Mouse (Mus musculus) E14TG2a.4 (cell line): ENCODE measurements around the gene Oscar.

ENCODE experiments used
- CTCF ChIP-seq: conservative IDR thresholded peaks from 2 replicates; pipeline ENCODE4 v1.5.1; 2014; ENCODE audit warnings: low read length
- NANOG ChIP-seq: IDR thresholded peaks from 2 replicates; pipeline ENCODE4 v1.6.1; 2014; ENCODE audit warnings: borderline replicate concordance, low read length, mixed read lengths
- POU5F1 ChIP-seq: IDR thresholded peaks from 2 replicates; pipeline ENCODE4 v1.6.1; 2014; ENCODE audit warnings: low read length, borderline replicate concordance

DNA sequence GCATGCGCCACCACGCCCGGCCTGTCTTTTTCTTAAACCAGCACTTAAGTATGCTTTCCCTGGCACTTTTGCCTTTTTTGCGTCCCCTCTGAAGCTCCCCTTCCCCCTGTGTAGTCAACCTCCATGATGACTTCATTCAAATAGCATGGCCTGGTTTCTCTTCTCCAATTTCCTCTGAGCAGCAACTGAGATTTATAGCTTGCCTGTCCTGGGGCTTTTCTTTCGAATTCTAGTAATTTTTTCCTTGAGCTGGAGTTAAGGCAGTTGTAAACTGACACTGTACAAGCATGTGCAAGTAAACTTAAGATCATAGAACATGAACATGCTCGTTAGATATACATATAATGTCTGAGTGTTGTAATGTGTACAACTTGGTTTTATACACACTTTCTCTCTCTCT lies 8.6 kb downstream of the Oscar start:
- TF ChIP-seq CTCF = no peak
- no peak for TF ChIP-seq POU5F1
- no peak for TF ChIP-seq NANOG
